In genomic region chr19:43384978-43385431, GRCm38 (mm10) we compare ENCODE assay signal across 8 mouse cellular contexts. TPM values are rescaled to one million over a fixed set of nuclear protein-coding genes. Genes with fewer than 3 reads are reported as not detected.
DNase-seq lines count a peak whose midpoint lies in the region; ATAC-seq and TF ChIP-seq lines count a peak whose summit lies in the region.

No protein-coding gene starts in this region.

- peak overlapping the region; percentile 47 for H3K4me2 ChIP-seq in lung, embryonic 16.5 days (ENCODE audit: low read depth, low read length)
- H3K4me2 ChIP-seq in forebrain, embryonic 14.5 days (ENCODE audit: low read length), result peak overlapping the region; percentile 49
- peak overlapping the region; percentile 67 for H3K4me2 ChIP-seq in intestine, embryonic 15.5 days (replicated peaks)
- H3K4me2 ChIP-seq in midbrain, postnatal 0 days (ENCODE audit: low read depth, low read length, poor library complexity, severe bottlenecking), result peak overlapping the region; percentile 42

- ATAC-seq in lung, embryonic 16.5 days (ENCODE audit: low read depth), result no peak
- no peak for ATAC-seq in forebrain, embryonic 14.5 days
- no peak for ATAC-seq in intestine, embryonic 15.5 days
- ATAC-seq in midbrain, postnatal 0 days (ENCODE audit: low FRiP score), result no peak

- no peaks in the 10 kb centered on the region for H3K9me3 ChIP-seq in lung, embryonic 16.5 days (ENCODE audit: control insufficient read depth, low read length)
- H3K9me3 ChIP-seq in forebrain, embryonic 14.5 days (replicated peaks; ENCODE audit: control insufficient read depth, low read length), result no peaks in the 10 kb centered on the region
- no peaks in the 10 kb centered on the region for H3K9me3 ChIP-seq in intestine, embryonic 15.5 days
- no peaks in the 10 kb centered on the region for H3K9me3 ChIP-seq in midbrain, postnatal 0 days (ENCODE audit: low read length)

- no peak for TF ChIP-seq CTCF in midbrain, postnatal 0 days (IDR thresholded peaks at IDR 0.05)
- TF ChIP-seq CTCF in left cerebral cortex, adult 2 months (IDR thresholded peaks at IDR 0.05), result no peak

- H3K4me3 ChIP-seq in lung, embryonic 16.5 days (ENCODE audit: low read length), result peak overlapping the region; percentile 36
- H3K4me3 ChIP-seq in forebrain, embryonic 14.5 days (ENCODE audit: low read depth, low read length), result peak overlapping the region; percentile 18
- peak overlapping the region; percentile 44 for H3K4me3 ChIP-seq in intestine, embryonic 15.5 days (replicated peaks)
- peak overlapping the region; percentile 27 for H3K4me3 ChIP-seq in midbrain, postnatal 0 days (ENCODE audit: low read depth, low read length)
- no peak overlapping the region for H3K4me3 ChIP-seq in left cerebral cortex, adult 2 months

- no peaks in the 10 kb centered on the region for H3K36me3 ChIP-seq in lung, embryonic 16.5 days (ENCODE audit: control insufficient read depth, insufficient read depth, low read length)
- H3K36me3 ChIP-seq in forebrain, embryonic 14.5 days (ENCODE audit: control insufficient read depth, insufficient read depth, low read length), result no peaks in the 10 kb centered on the region
- no peaks in the 10 kb centered on the region for H3K36me3 ChIP-seq in intestine, embryonic 15.5 days
- no peaks in the 10 kb centered on the region for H3K36me3 ChIP-seq in midbrain, postnatal 0 days (ENCODE audit: insufficient read depth, low read length)

- H3K4me1 ChIP-seq in lung, embryonic 16.5 days (replicated peaks; ENCODE audit: control insufficient read depth, insufficient read depth, low read length), result no peaks in the 10 kb centered on the region
- H3K4me1 ChIP-seq in forebrain, embryonic 14.5 days (ENCODE audit: control insufficient read depth, insufficient read depth, low read length), result peaks cover 7% of the 10 kb centered on the region; the same call in 1 of the 2 replicates
- H3K4me1 ChIP-seq in intestine, embryonic 15.5 days (replicated peaks), result peaks cover 3% of the 10 kb centered on the region; the same call in 1 of the 2 replicates
- H3K4me1 ChIP-seq in midbrain, postnatal 0 days (ENCODE audit: insufficient read depth, low read length), result peaks cover 12% of the 10 kb centered on the region; the same call in 1 of the 2 replicates

- peak overlapping the region; percentile 46 for H3K9ac ChIP-seq in lung, embryonic 16.5 days (ENCODE audit: low read length)
- no peak overlapping the region for H3K9ac ChIP-seq in forebrain, embryonic 14.5 days (ENCODE audit: low read length)
- peak overlapping the region; percentile 56 for H3K9ac ChIP-seq in intestine, embryonic 15.5 days
- 0 out of 2 replicates have a peak overlapping the region, but pooled peaks have one; percentile 13 for H3K9ac ChIP-seq in midbrain, postnatal 0 days (replicated peaks; ENCODE audit: low read length, poor library complexity, severe bottlenecking)

- no peak for DNase-seq in lung, postnatal 25 days (ENCODE audit: low spot score)
- DNase-seq in forebrain, embryonic 14.5 days (ENCODE audit: low spot score), result no peak
- DNase-seq in midbrain, postnatal 0 days (ENCODE audit: low spot score), result peak; percentile 45
- no peak for DNase-seq in natural killer cell, adult 2 months (ENCODE audit: low spot score in 2 of 2)
- no peak for DNase-seq in left cerebral cortex, adult 8-10 months (ENCODE audit: low spot score in 2 of 2)
- DNase-seq in left cerebral cortex, adult 2 months (ENCODE audit: extremely low spot score in 1 of 2, low spot score in 2 of 2), result no peak

- intact Hi-C loops in left cerebral cortex, adult 2 months (cut with DNase I), result loop anchor here (5.0 kb wide), 1 partner anchor 222 kb away; no protein-coding TSS in a partner anchor

- WGBS in lung, embryonic 16.5 days, result 0% methylated on average over 25 of the region's 25 CpGs
- WGBS in forebrain, embryonic 14.5 days, result under 1% methylated on average over 25 of the region's 25 CpGs
- 1% methylated on average over 25 of the region's 25 CpGs for WGBS in intestine, embryonic 15.5 days
- WGBS in midbrain, postnatal 0 days, result under 1% methylated on average over 25 of the region's 25 CpGs

- no peak overlapping the region for H3K27ac ChIP-seq in lung, embryonic 16.5 days (ENCODE audit: low read length)
- no peak overlapping the region for H3K27ac ChIP-seq in forebrain, embryonic 14.5 days (ENCODE audit: low read depth, low read length)
- peak overlapping the region; percentile 73 for H3K27ac ChIP-seq in intestine, embryonic 15.5 days
- H3K27ac ChIP-seq in midbrain, postnatal 0 days (ENCODE audit: low read depth, low read length), result no peak overlapping the region
- no peak overlapping the region for H3K27ac ChIP-seq in left cerebral cortex, adult 2 months

- peaks cover 42% of the 10 kb centered on the region for H3K27me3 ChIP-seq in lung, embryonic 16.5 days (ENCODE audit: control insufficient read depth, insufficient read depth, low read depth, low read length)
- H3K27me3 ChIP-seq in forebrain, embryonic 14.5 days (replicated peaks; ENCODE audit: control insufficient read depth, insufficient read depth, low read length), result peaks cover 59% of the 10 kb centered on the region
- peaks cover 32% of the 10 kb centered on the region for H3K27me3 ChIP-seq in intestine, embryonic 15.5 days (replicated peaks)
- peaks cover 69% of the 10 kb centered on the region for H3K27me3 ChIP-seq in midbrain, postnatal 0 days (ENCODE audit: insufficient read depth, low read length)

RNA-seq across cellular contexts. Expression of gene Hpse2, which starts 3.1 kb away (rescaled TPM):
- polyA plus RNA-seq in lung, embryonic 16.5 days (2015; fragmentation: Nextera tagmentation; extraction: Ambion mirVana), result 6.0 and 6.3 TPM in 2 replicates
- 0.04 TPM in 1 of 2 replicates, not detected in the other for polyA plus RNA-seq in forebrain, embryonic 14.5 days (2014; fragmentation: Nextera tagmentation; extraction: Ambion mirVana)
- polyA plus RNA-seq in intestine, embryonic 15.5 days (2015; fragmentation: Nextera tagmentation; extraction: Ambion mirVana), result 14.0 and 17.5 TPM in 2 replicates
- total RNA-seq in midbrain, postnatal 0 days (2014; rRNA removed), result 0.09 and 0.55 TPM in 2 replicates
- polyA plus RNA-seq in midbrain, postnatal 0 days (2015; fragmentation: Nextera tagmentation; extraction: Ambion mirVana), result 0.23 and 0.32 TPM in 2 replicates
- under 1 TPM in 3 of 4 experiments, not detected in 1; 0.08 to 0.13 (median 0.09) TPM for total RNA-seq in left cerebral cortex, adult 8-10 months (2022)
- under 1 TPM in 1 of 2 experiments, not detected in 1; 0.09 TPM for total RNA-seq in left cerebral cortex, adult 2 months (2021)

RNA-seq across cellular contexts. Expression of gene Cnnm1, which starts 55.2 kb away (rescaled TPM):
- 0.08 and 0.09 TPM in 2 replicates for polyA plus RNA-seq in lung, embryonic 16.5 days (2015; fragmentation: Nextera tagmentation; extraction: Ambion mirVana)
- polyA plus RNA-seq in forebrain, embryonic 14.5 days (2014; fragmentation: Nextera tagmentation; extraction: Ambion mirVana), result 0.62 and 1.4 TPM in 2 replicates
- polyA plus RNA-seq in intestine, embryonic 15.5 days (2015; fragmentation: Nextera tagmentation; extraction: Ambion mirVana), result 0.64 and 0.93 TPM in 2 replicates
- 7.5 and 9.7 TPM in 2 replicates for total RNA-seq in midbrain, postnatal 0 days (2014; rRNA removed)
- polyA plus RNA-seq in midbrain, postnatal 0 days (2015; fragmentation: Nextera tagmentation; extraction: Ambion mirVana), result 2.7 and 3.3 TPM in 2 replicates
- total RNA-seq in left cerebral cortex, adult 8-10 months (2022), result 100 to 1,000 TPM in 1 of 4 experiments, 10 to 100 TPM in 3; 92.3 to 104 (median 96.8) TPM
- total RNA-seq in left cerebral cortex, adult 2 months (2021), result 100 to 1,000 TPM; 114 to 116 TPM
